Mouse (Mus musculus) heart, postnatal 0 days (tissue): ENCODE results near the gene Agap2.

Source experiments
- CTCF ChIP-seq: IDR thresholded peaks from 2 replicates; pipeline ENCODE4 v1.5.1; 2016; ENCODE audit warnings: antibody characterized with exemption, control low read depth, low read depth
- EP300 ChIP-seq: IDR thresholded peaks from 2 replicates; pipeline ENCODE4 v1.6.1; 2016; ENCODE audit warnings: antibody characterized with exemption, low read depth

DNA sequence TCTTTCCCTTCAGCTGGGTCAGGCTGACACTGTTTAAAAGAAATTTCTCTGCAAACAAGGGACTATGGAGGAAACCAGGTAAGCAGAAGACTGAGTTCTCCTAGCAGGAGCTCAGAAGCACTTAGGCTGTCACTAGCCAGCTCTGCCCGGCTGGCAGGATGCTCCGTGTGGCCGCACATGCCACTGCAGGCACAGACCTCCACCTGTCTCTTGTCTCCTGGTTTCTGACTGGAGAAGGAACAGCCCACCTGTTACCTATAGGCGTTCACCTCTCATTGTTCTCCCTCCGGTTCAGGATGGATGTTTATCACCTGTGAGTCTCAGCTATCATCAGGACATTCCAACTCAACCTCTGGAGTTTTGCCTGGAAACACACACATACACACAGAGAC is 8.8 kb downstream of the Agap2 start:
- TF ChIP-seq EP300: no peak
- TF ChIP-seq CTCF: no peak
